Mouse (Mus musculus) lung, adult 2 months (tissue): ENCODE data around the gene Msrb3.

Experiments used
- CTCF ChIP-seq: fragments of 200-500 bp; IDR thresholded peaks from 2 replicates; pipeline ENCODE4 v1.5.1; 2011; ENCODE audit warnings: mild to moderate bottlenecking, low read length, control low read depth; ENCODE audit not compliant: insufficient read depth
- POLR2A ChIP-seq: fragments of 200-500 bp; IDR thresholded peaks from 2 replicates; pipeline ENCODE4 v1.6.1; 2011; ENCODE audit warnings: low read depth, mild to moderate bottlenecking, control low read depth, low read length, borderline replicate concordance; ENCODE audit errors: extremely low read depth

- TF ChIP-seq POLR2A, result no peak
- TF ChIP-seq CTCF, result no peak
Observed at GRCm38 (mm10) chr10:120765398-120765797, 133.5 kb downstream of the Msrb3 start.
